Mouse (Mus musculus): ENCODE measurements around the gene Tcf25. TPM values are rescaled to one million over a fixed set of nuclear protein-coding genes. Genes with fewer than 3 reads are reported as not detected.

Gene Tcf25
- polyA plus RNA-seq, 1 experiment from 2014 or later: 163 TPM

DNA sequence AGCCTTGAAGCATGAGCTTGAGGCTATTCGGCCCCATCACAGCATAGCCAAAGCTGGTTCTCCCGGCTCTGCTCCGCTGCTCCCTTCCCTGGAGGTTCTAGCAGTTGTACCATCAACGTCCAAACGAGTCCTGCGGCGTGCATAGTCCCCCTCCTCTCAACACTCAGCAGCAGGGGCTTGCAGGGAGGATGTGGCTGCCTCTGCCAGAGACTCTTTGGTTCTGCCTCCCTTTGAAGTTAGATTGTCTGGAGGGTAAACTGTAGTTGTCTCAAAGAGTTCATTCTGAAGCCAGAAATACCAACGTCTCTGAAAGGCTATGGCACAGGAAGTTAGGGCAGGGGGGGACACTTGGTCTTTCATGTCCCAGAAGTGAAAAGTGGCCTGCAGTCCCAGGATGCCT, 31.0 kb downstream of the Tcf25 start:
- Histone ChIP-seq H3K27ac (replicated peaks in 1 of 2; ENCODE audit: control insufficient read depth in 1 of 2, insufficient read depth in 1 of 2, low read depth in 2 of 2, low read length in 2 of 2) (no peak overlapping the region), H3K27me3 (ENCODE audit: control insufficient read depth, insufficient read depth, low read length) (peaks cover 6% of the 10 kb centered on the region), H3K36me3 (ENCODE audit: control insufficient read depth, insufficient read depth, low read length) (peaks cover 39% of the 10 kb centered on the region), H3K4me1 (ENCODE audit: control insufficient read depth in 2 of 2, insufficient read depth in 2 of 2, low read length in 2 of 2) (peaks cover 7 to 16% of the 10 kb centered on the region in 2 experiments), H3K4me3 (ENCODE audit: control insufficient read depth in 1 of 2, insufficient read depth in 1 of 2, low read depth in 1 of 2, low read length in 2 of 2) (no peak overlapping the region), H3K4me2 (ENCODE audit: low read length) (no peak overlapping the region), H3K9ac (ENCODE audit: low read length) (no peak overlapping the region), H3K9me3 (ENCODE audit: control insufficient read depth, low read length) (no peaks in the 10 kb centered on the region)
- no peak for ATAC-seq (ENCODE audit: insufficient number of reproducible peaks, insufficient read depth, low FRiP score, low read depth)
- 44% methylated on average over 8 of the region's 8 CpGs for WGBS

GRCm38 (mm10) chr8:123406786-123407185, 33.2 kb downstream of the Tcf25 start, which contains the start of gene Mc1r:
TSS of gene Mc1r (plus strand) at chr8:123407107.
- Histone ChIP-seq H3K9me3 (ENCODE audit: control insufficient read depth, low read length) (no peaks in the 10 kb centered on the region), H3K4me2 (ENCODE audit: low read length) (no peak within 1 kb of the TSS), H3K27ac (replicated peaks in 1 of 2; ENCODE audit: control insufficient read depth in 1 of 2, insufficient read depth in 1 of 2, low read depth in 2 of 2, low read length in 2 of 2) (no peak within 1 kb of the TSS), H3K4me3 (ENCODE audit: control insufficient read depth in 1 of 2, insufficient read depth in 1 of 2, low read depth in 1 of 2, low read length in 2 of 2) (no peak within 1 kb of the TSS), H3K36me3 (ENCODE audit: control insufficient read depth, insufficient read depth, low read length) (peaks cover 17% of the 10 kb centered on the region), H3K4me1 (ENCODE audit: control insufficient read depth in 2 of 2, insufficient read depth in 2 of 2, low read length in 2 of 2) (peaks cover 29 to 30% of the 10 kb centered on the region in 2 experiments), H3K9ac (ENCODE audit: low read length) (no peak within 1 kb of the TSS), H3K27me3 (ENCODE audit: control insufficient read depth, insufficient read depth, low read length) (peaks cover 26% of the 10 kb centered on the region)
- no peak for ATAC-seq (ENCODE audit: insufficient number of reproducible peaks, insufficient read depth, low FRiP score, low read depth)
- WGBS: 11% methylated on average over 4 of the region's 4 CpGs

GRCm38 (mm10) chr8:123407612-123408011, 34.1 kb downstream of the Tcf25 start:
- no peaks in the 10 kb centered on the region for H3K9me3 ChIP-seq (ENCODE audit: control insufficient read depth, low read length)
- no peak overlapping the region for H3K27ac ChIP-seq (replicated peaks in 1 of 2; ENCODE audit: control insufficient read depth in 1 of 2, insufficient read depth in 1 of 2, low read depth in 2 of 2, low read length in 2 of 2)
- no peak overlapping the region for H3K9ac ChIP-seq (ENCODE audit: low read length)
- H3K4me3 ChIP-seq (ENCODE audit: control insufficient read depth in 1 of 2, insufficient read depth in 1 of 2, low read depth in 1 of 2, low read length in 2 of 2): no peak overlapping the region
- H3K4me1 ChIP-seq (ENCODE audit: control insufficient read depth in 2 of 2, insufficient read depth in 2 of 2, low read length in 2 of 2): peaks cover 30% of the 10 kb centered on the region in 2 experiments
- H3K27me3 ChIP-seq (ENCODE audit: control insufficient read depth, insufficient read depth, low read length): peaks cover 34% of the 10 kb centered on the region
- 82% methylated on average over 13 of the region's 13 CpGs for WGBS
- peaks cover 9% of the 10 kb centered on the region for H3K36me3 ChIP-seq (ENCODE audit: control insufficient read depth, insufficient read depth, low read length)
- H3K4me2 ChIP-seq (ENCODE audit: low read length): no peak overlapping the region
- ATAC-seq (ENCODE audit: insufficient number of reproducible peaks, insufficient read depth, low FRiP score, low read depth): no peak

DNA sequence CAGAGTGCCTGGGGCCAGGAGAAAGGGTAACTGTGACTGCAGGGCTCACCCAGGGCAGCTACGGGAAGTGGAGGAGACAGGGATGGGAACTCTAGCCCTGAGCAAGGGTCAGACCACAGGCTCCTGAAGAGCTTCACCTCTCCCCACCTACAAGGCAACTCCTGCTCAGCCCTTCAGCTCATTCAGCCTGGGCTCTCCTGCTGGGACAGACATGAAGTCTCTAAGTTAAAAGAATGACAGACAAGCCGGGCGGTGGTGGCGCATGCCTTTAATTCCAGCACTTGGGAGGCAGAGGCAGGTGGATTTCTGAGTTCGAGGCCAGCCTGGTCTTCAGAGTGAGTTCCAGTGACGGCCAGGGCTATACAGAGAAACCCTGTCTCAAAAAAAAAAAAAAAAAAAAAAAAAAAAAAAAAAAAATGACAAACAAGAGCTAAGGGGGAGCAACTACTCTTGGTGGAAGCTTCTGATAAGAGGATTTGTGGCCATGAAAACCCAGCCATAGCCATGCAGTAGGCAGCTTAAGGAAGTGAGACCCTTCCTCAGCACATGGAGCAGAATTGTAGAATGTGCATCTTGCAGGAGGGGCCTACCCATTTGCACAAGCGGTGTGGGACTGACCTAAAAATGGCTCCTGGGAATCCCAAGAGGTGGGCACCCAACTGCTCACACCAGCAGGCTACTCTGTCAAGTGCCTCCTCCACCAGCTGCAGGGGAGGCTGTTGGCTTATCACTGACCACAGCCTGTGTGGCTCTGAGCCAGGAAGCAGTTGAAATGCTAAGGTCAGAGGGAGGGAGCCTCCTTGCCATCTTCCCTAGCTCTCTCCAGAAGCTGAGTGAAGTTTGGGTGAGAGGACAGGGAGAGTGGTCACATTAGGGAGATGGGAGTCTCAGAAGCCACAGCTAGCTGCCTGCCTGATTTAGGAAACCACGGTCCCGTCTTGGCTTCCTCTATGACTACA, 35.3 kb downstream of the Tcf25 start:
- Histone ChIP-seq H3K27ac (replicated peaks in 1 of 2; ENCODE audit: control insufficient read depth in 1 of 2, insufficient read depth in 1 of 2, low read depth in 2 of 2, low read length in 2 of 2) (no peak overlapping the region), H3K9me3 (ENCODE audit: control insufficient read depth, low read length) (no peaks in the 10 kb centered on the region), H3K27me3 (ENCODE audit: control insufficient read depth, insufficient read depth, low read length) (peaks cover 46% of the 10 kb centered on the region), H3K4me2 (ENCODE audit: low read length) (no peak overlapping the region), H3K9ac (ENCODE audit: low read length) (no peak overlapping the region), H3K4me3 (ENCODE audit: control insufficient read depth in 1 of 2, insufficient read depth in 1 of 2, low read depth in 1 of 2, low read length in 2 of 2) (no peak overlapping the region), H3K4me1 (ENCODE audit: control insufficient read depth in 2 of 2, insufficient read depth in 2 of 2, low read length in 2 of 2) (peaks cover 30% of the 10 kb centered on the region in 2 experiments), H3K36me3 (ENCODE audit: control insufficient read depth, insufficient read depth, low read length) (no peaks in the 10 kb centered on the region)
- 57% methylated on average over 9 of the region's 9 CpGs for WGBS
- no peak for ATAC-seq (ENCODE audit: insufficient number of reproducible peaks, insufficient read depth, low FRiP score, low read depth)

DNA sequence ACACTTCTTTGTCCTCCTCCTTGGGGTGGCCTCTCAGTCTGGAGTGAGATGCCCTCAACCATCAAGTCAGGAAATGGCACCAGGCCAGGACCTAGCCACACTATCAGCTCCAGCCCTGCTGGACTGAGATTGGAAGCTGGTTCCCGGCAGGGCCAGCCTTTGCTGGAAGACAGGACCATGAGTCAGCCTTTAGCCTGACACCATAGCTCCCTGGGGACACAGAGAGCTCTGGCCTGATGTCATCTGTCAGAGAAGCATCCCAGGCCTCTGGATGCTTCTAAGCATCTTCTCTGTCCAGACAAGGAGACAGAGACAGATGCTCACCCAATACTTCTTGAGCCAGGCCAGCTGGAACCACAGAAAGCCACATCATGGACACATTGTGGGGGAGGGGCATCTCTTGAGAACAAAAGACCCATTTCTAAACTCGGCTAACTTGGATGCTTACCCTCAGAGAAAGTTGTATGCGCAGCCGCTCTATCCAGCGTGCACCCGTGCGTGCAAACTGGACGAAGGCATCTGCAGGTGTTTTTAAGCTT, 36.6 kb downstream of the Tcf25 start:
- Histone ChIP-seq H3K4me2 (ENCODE audit: low read length) (peak overlapping the region; percentile 11; the same call in 1 of the 2 replicates), H3K4me1 (ENCODE audit: control insufficient read depth in 2 of 2, insufficient read depth in 2 of 2, low read length in 2 of 2) (peaks cover 30% of the 10 kb centered on the region in 2 experiments), H3K27ac (replicated peaks in 1 of 2; ENCODE audit: control insufficient read depth in 1 of 2, insufficient read depth in 1 of 2, low read depth in 2 of 2, low read length in 2 of 2) (no peak overlapping the region), H3K9me3 (ENCODE audit: control insufficient read depth, low read length) (no peaks in the 10 kb centered on the region), H3K4me3 (ENCODE audit: control insufficient read depth in 1 of 2, insufficient read depth in 1 of 2, low read depth in 1 of 2, low read length in 2 of 2) (no peak overlapping the region), H3K27me3 (ENCODE audit: control insufficient read depth, insufficient read depth, low read length) (peaks cover 52% of the 10 kb centered on the region), H3K9ac (ENCODE audit: low read length) (no peak overlapping the region), H3K36me3 (ENCODE audit: control insufficient read depth, insufficient read depth, low read length) (no peaks in the 10 kb centered on the region)
- 55% methylated on average over 8 of the region's 8 CpGs for WGBS
- ATAC-seq (ENCODE audit: insufficient number of reproducible peaks, insufficient read depth, low FRiP score, low read depth): peak; percentile 41; the same call in 1 of the 2 replicates

DNA sequence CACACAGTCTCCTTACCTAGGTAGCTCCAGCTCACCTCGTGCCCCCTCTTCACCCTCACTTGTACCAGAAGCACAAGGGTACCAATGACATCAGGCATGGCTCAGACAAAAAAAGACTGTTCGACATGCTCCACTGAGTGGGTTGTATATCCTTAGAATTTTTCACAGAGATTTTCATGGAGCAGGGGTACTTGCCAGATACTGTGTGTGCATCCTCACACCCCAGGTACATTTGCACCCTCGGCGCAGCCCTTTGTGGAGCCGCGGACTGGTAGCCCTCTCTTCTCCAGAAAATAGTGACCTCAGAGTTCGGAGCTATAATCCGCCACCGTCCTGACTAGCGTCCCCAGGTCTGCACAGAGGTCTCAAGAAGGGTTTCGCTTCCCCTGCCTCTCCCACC, 37.2 kb downstream of the Tcf25 start:
- Histone ChIP-seq H3K27ac (replicated peaks in 1 of 2; ENCODE audit: control insufficient read depth in 1 of 2, insufficient read depth in 1 of 2, low read depth in 2 of 2, low read length in 2 of 2) (no peak overlapping the region), H3K36me3 (ENCODE audit: control insufficient read depth, insufficient read depth, low read length) (no peaks in the 10 kb centered on the region), H3K27me3 (ENCODE audit: control insufficient read depth, insufficient read depth, low read length) (peaks cover 52% of the 10 kb centered on the region), H3K4me2 (ENCODE audit: low read length) (peak overlapping the region; percentile 56), H3K4me1 (ENCODE audit: control insufficient read depth in 2 of 2, insufficient read depth in 2 of 2, low read length in 2 of 2) (peaks cover 30% of the 10 kb centered on the region in 2 experiments), H3K9me3 (ENCODE audit: control insufficient read depth, low read length) (no peaks in the 10 kb centered on the region), H3K4me3 (ENCODE audit: control insufficient read depth in 1 of 2, insufficient read depth in 1 of 2, low read depth in 1 of 2, low read length in 2 of 2) (peak overlapping the region; percentile 33; a peak in 3 of 4 replicates), H3K9ac (ENCODE audit: low read length) (no peak overlapping the region)
- WGBS: 16% methylated on average over 11 of the region's 11 CpGs
- no peak for ATAC-seq (ENCODE audit: insufficient number of reproducible peaks, insufficient read depth, low FRiP score, low read depth)

DNA sequence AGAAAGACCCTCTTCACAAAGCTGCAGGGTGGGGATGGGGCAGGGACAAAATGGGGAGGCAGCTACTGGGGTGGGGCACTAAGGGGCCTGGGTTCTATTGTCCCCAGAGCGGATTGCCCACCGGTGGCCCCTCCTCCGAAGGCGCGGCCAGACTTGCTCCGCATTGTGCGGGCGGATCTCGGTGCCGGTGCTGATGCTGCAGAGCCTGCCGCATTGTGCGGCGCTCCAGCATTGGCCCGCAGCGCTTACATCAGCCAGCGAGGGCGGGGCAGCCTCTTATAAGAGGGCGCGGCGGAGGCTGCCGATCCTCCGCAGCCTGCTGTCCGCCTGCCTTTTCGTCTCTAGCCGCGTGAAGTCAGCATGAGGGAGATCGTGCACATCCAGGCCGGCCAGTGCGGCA, 37.7 kb downstream of the Tcf25 start, which contains the start of gene Tubb3:
TSS of gene Tubb3 (plus strand) at position 179 of the 400 bp plus-strand sequence.
- peaks cover 30% of the 10 kb centered on the region in 2 experiments for H3K4me1 ChIP-seq (ENCODE audit: control insufficient read depth in 2 of 2, insufficient read depth in 2 of 2, low read length in 2 of 2)
- peaks cover 52% of the 10 kb centered on the region for H3K27me3 ChIP-seq (ENCODE audit: control insufficient read depth, insufficient read depth, low read length)
- ATAC-seq (ENCODE audit: insufficient number of reproducible peaks, insufficient read depth, low FRiP score, low read depth): peak; percentile 31; the same call in 1 of the 2 replicates
- H3K9ac ChIP-seq (ENCODE audit: low read length): no peak within 1 kb of the TSS
- 2% methylated on average over 29 of the region's 29 CpGs for WGBS
- peak within 1 kb of the TSS; percentile 33 for H3K4me3 ChIP-seq (ENCODE audit: control insufficient read depth in 1 of 2, insufficient read depth in 1 of 2, low read depth in 1 of 2, low read length in 2 of 2)
- peak within 1 kb of the TSS; percentile 56 for H3K4me2 ChIP-seq (ENCODE audit: low read length)
- H3K9me3 ChIP-seq (ENCODE audit: control insufficient read depth, low read length): no peaks in the 10 kb centered on the region
- no peaks in the 10 kb centered on the region for H3K36me3 ChIP-seq (ENCODE audit: control insufficient read depth, insufficient read depth, low read length)
- no peak within 1 kb of the TSS for H3K27ac ChIP-seq (replicated peaks in 1 of 2; ENCODE audit: control insufficient read depth in 1 of 2, insufficient read depth in 1 of 2, low read depth in 2 of 2, low read length in 2 of 2)
